Mouse (Mus musculus): Measurements from ENCODE around the gene Sgtb. TPM values are rescaled to one million over a fixed set of nuclear protein-coding genes. Genes with fewer than 3 reads are reported as not detected.

Sgtb gene
- 1.8 and 2.1 TPM in 2 replicates for polyA plus RNA-seq (2015; fragmentation: Nextera tagmentation; extraction: Ambion mirVana)

GRCm38 (mm10) chr13:104109288-104109815 lies at the start of gene Sgtb, which contains the start of gene Nln:
TSS of gene Sgtb (plus strand) at chr13:104109741.
TSS of gene Nln (minus strand) at chr13:104109614.

GRCm38 (mm10) chr13:104177796-104178649 lies 68.5 kb downstream of the Sgtb start, which contains the start of gene Trappc13:
TSS of gene Trappc13 (minus strand) at chr13:104178469.

GRCm38 (mm10) chr13:104178650-104179121 lies 69.1 kb downstream of the Sgtb start, which contains the start of gene Trim23:
TSS of gene Trim23 (plus strand) at chr13:104178797.

Other genes with a start within 250 kb of the Sgtb start
- 11.1 and 13.6 TPM in 2 replicates for gene Erbin, start 189.2 kb upstream of the Sgtb start, polyA plus RNA-seq (2015; fragmentation: Nextera tagmentation; extraction: Ambion mirVana)
- 9.8 and 11.4 TPM in 2 replicates for gene Nln, start 127 bp upstream of the Sgtb start, polyA plus RNA-seq (2015; fragmentation: Nextera tagmentation; extraction: Ambion mirVana)
- gene Trappc13, start 68.7 kb downstream of the Sgtb start, polyA plus RNA-seq (2015; fragmentation: Nextera tagmentation; extraction: Ambion mirVana), result 39.6 and 43.4 TPM in 2 replicates
- 11.2 and 11.6 TPM in 2 replicates for gene Trim23, start 69.1 kb downstream of the Sgtb start, polyA plus RNA-seq (2015; fragmentation: Nextera tagmentation; extraction: Ambion mirVana)
- gene Cenpk, start 118.9 kb downstream of the Sgtb start, polyA plus RNA-seq (2015; fragmentation: Nextera tagmentation; extraction: Ambion mirVana), result 20.5 and 26.3 TPM in 2 replicates
- gene Ppwd1, start 119.1 kb downstream of the Sgtb start, polyA plus RNA-seq (2015; fragmentation: Nextera tagmentation; extraction: Ambion mirVana), result 5.9 and 7.1 TPM in 2 replicates
- 2.9 and 3.0 TPM in 2 replicates for gene Adamts6, start 178.1 kb downstream of the Sgtb start, polyA plus RNA-seq (2015; fragmentation: Nextera tagmentation; extraction: Ambion mirVana)